Mouse (Mus musculus) midbrain, embryonic 14.5 days (tissue): ENCODE results near the gene Gm14139. TPM values are rescaled to one million over a fixed set of nuclear protein-coding genes. Genes with fewer than 3 reads are reported as not detected.
"Not testable (repeated sequence)": the region's sequence is repeated elsewhere in the genome, so short reads cannot be mapped to it uniquely, and the experiment has no call there.

Experiments
- ATAC-seq: fragments of 200-750 bp; cut with Nextera tagmentation; 2 replicates; pipeline ENCODE4 v1.8.0; 2017; ENCODE audit warnings: moderate number of reproducible peaks, moderate library complexity; ENCODE audit not compliant: low FRiP score, low TSS enrichment
- DNase-seq: peaks from one replicate; pipeline ENCODE4 v3.0.0-alpha.2; 2015
- H3K27ac ChIP-seq: fragments of 300-500 bp; sonication (generic); replicated peaks from 2 replicates; pipeline ENCODE4 v1.5.1; 2014; ENCODE audit warnings: mild to moderate bottlenecking, low read depth, low read length, moderate library complexity
- H3K27me3 ChIP-seq: fragments of 300-500 bp; sonication (generic); 2 replicates; pipeline ENCODE4 v1.6.1; 2014; ENCODE audit warnings: low read length, control low read depth, mixed read lengths; ENCODE audit not compliant: control insufficient read depth, insufficient read depth
- H3K36me3 ChIP-seq: fragments of 300-500 bp; sonication (generic); 2 replicates; pipeline ENCODE4 v1.6.1; 2014; ENCODE audit warnings: low read length, control low read depth; ENCODE audit not compliant: control insufficient read depth, insufficient read depth
- H3K4me1 ChIP-seq: fragments of 300-500 bp; sonication (generic); 2 replicates; pipeline ENCODE4 v1.6.1; 2014; ENCODE audit warnings: mild to moderate bottlenecking, antibody characterized with exemption, low read length, control low read depth; ENCODE audit not compliant: control insufficient read depth, insufficient read depth
- H3K4me2 ChIP-seq: fragments of 300-500 bp; sonication (generic); 2 replicates; pipeline ENCODE4 v1.6.1; 2014; ENCODE audit warnings: mild to moderate bottlenecking, low read length, moderate library complexity
- H3K4me3 ChIP-seq: fragments of 300-500 bp; sonication (generic); replicated peaks from 2 replicates; pipeline ENCODE4 v1.5.1; 2014; ENCODE audit warnings: low read depth, low read length
- H3K9ac ChIP-seq: fragments of 300-500 bp; sonication (generic); replicated peaks from 2 replicates; pipeline ENCODE4 v1.6.1; 2014; ENCODE audit warnings: mild to moderate bottlenecking, low read length, moderate library complexity
- H3K9me3 ChIP-seq: fragments of 300-500 bp; sonication (generic); 2 replicates; pipeline ENCODE4 v1.6.1; 2016; ENCODE audit warnings: low read length, control low read depth, mixed read lengths; ENCODE audit not compliant: control insufficient read depth
- WGBS: fragments of 180-500 bp; shearing (Covaris S2); extraction: QIAGEN DNeasy Blood & Tissue Kit; methylation state at CpG from one replicate; pipeline ENCODE4 v1.1.7; 2014; 5-methylcytosine and 5-hydroxymethylcytosine counted together
- polyA plus RNA-seq: library from polyadenylated mRNA; unstranded; fragments of >200 nt; fragmentation: Nextera tagmentation; extraction: Ambion mirVana; gene quantifications from 2 replicates; pipeline ENCODE4 v1.2.1, GENCODE M21; 2014

Gene Gm14139
- polyA plus RNA-seq, 1 experiment from 2014 or later = not detected

DNA sequence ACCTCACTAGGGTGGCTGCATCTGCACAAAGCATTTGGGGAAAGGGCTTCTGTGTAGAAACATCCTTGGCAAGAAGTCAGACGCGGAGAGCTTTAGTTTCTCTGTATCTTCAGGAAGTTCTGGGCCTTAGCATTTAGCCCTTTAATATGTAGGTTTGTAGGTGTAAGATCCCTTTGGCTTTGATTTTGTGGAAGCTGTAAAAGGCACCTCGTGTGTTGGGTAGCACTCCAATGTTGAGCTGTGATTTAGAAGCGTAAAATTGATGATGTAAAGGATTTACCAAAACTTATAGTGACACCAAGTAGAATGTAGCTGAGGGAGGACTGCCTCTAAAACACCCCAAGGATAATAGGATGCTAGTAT, 36.8 kb downstream of the Gm14139 start:
- H3K9me3 ChIP-seq, H3K27me3 ChIP-seq, H3K36me3 ChIP-seq, ATAC-seq, H3K27ac ChIP-seq, DNase-seq, H3K4me1 ChIP-seq: not testable (repeated sequence)
- Histone ChIP-seq H3K9ac (peak overlapping the region; percentile 49; the same call in 1 of the 2 replicates), H3K4me3 (peak overlapping the region; percentile 39), H3K4me2 (peak overlapping the region; percentile 48)
- WGBS = 15% methylated on average over 3 of the region's 4 CpGs

GRCm38 (mm10) chr2:150223263-150223662, 41.7 kb downstream of the Gm14139 start:
- H3K9ac ChIP-seq, H3K27ac ChIP-seq, H3K36me3 ChIP-seq, DNase-seq, H3K4me1 ChIP-seq, H3K9me3 ChIP-seq, ATAC-seq, H3K27me3 ChIP-seq, H3K4me2 ChIP-seq, H3K4me3 ChIP-seq: not testable (repeated sequence)

Other genes starting within 250 kb of the Gm14139 start
- gene Zfp120, start 45.0 kb upstream of the Gm14139 start, polyA plus RNA-seq = 13.2 and 15.8 TPM in 2 replicates
- gene Gm10770, start 2.1 kb upstream of the Gm14139 start, polyA plus RNA-seq = not detected in 2 replicates
- 11.3 and 12.3 TPM in 2 replicates for gene Zfp937, start 36.3 kb downstream of the Gm14139 start, polyA plus RNA-seq
- gene Gm21994, start 73.8 kb downstream of the Gm14139 start, polyA plus RNA-seq = 1.8 and 2.8 TPM in 2 replicates
- gene Gm14124, start 75.8 kb downstream of the Gm14139 start, polyA plus RNA-seq = 0.12 TPM in 1 of 2 replicates, not detected in the other
- 0.95 and 0.98 TPM in 2 replicates for gene Gm10130, start 141.9 kb downstream of the Gm14139 start, polyA plus RNA-seq
- gene 3300002I08Rik, start 181.0 kb downstream of the Gm14139 start, polyA plus RNA-seq = 14.8 and 19.7 TPM in 2 replicates